Mouse (Mus musculus) lung, adult 2 months (tissue): Measurements from ENCODE around the gene Ablim1.

Experiments used
- CTCF ChIP-seq: fragments of 200-500 bp; IDR thresholded peaks from 2 replicates; pipeline ENCODE4 v1.5.1; 2011; ENCODE audit warnings: mild to moderate bottlenecking, low read length, control low read depth; ENCODE audit not compliant: insufficient read depth
- POLR2A ChIP-seq: fragments of 200-500 bp; IDR thresholded peaks from 2 replicates; pipeline ENCODE4 v1.6.1; 2011; ENCODE audit warnings: low read depth, mild to moderate bottlenecking, control low read depth, low read length, borderline replicate concordance; ENCODE audit errors: extremely low read depth

DNA sequence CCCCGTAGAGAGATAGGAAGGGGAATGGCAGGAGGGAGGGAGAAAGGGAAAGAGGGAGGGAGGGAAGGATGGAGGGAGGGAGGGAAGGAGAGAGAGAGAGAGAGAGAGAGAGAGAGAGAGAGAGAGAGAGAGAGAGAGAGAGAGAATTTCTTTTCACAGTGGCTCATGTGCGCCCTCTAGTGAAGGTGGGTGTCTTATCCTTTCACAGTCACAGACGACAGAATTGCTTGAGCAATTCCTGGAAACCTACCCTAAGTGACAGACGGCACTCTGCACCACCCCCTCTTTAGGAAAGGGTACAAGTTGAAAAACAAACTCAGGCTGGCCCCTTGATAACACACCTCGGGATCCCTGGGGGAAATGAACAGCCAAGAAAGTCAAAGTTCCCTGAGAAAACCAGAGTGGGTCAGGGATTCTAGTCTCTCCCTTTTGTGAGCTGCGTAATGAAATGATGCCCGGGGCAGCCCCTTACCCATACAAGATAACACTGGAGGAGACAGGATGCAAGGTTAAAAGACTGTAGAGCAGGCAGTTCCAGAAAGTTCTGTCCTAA lies 11.1 kb upstream of the Ablim1 start:
- TF ChIP-seq CTCF (peak; percentile 35), POLR2A (no peak)
